Mouse (Mus musculus) midbrain, embryonic 11.5 days (tissue): Measurements from ENCODE around the gene Rcc1. TPM values are rescaled to one million over a fixed set of nuclear protein-coding genes. Genes with fewer than 3 reads are reported as not detected.

ENCODE experiments used
- ATAC-seq: fragments of 200-750 bp; cut with Nextera tagmentation; 2 replicates; pipeline ENCODE4 v1.8.0; 2017; ENCODE audit warnings: moderate TSS enrichment, moderate library complexity; ENCODE audit not compliant: low FRiP score
- DNase-seq: peaks from one replicate; pipeline ENCODE4 v3.0.0; 2015; ENCODE audit warnings: low spot score; ENCODE audit errors: missing footprints
- H3K27ac ChIP-seq: fragments of 300-500 bp; sonication (generic); 2 replicates; pipeline ENCODE4 v1.5.1; 2014; ENCODE audit warnings: low read depth, low read length
- H3K27me3 ChIP-seq: fragments of 300-500 bp; sonication (generic); 2 replicates; pipeline ENCODE4 v1.6.1; 2014; ENCODE audit warnings: mild to moderate bottlenecking, low read length, moderate library complexity, mixed read lengths; ENCODE audit not compliant: control insufficient read depth, insufficient read depth
- H3K36me3 ChIP-seq: fragments of 300-500 bp; sonication (generic); 2 replicates; pipeline ENCODE4 v1.6.1; 2014; ENCODE audit warnings: mild to moderate bottlenecking, low read length, moderate library complexity, mixed read lengths; ENCODE audit not compliant: control insufficient read depth, insufficient read depth
- H3K4me1 ChIP-seq: fragments of 300-500 bp; sonication (generic); 2 replicates; pipeline ENCODE4 v1.6.1; 2014; ENCODE audit warnings: low read length; ENCODE audit not compliant: control insufficient read depth, insufficient read depth
- H3K4me2 ChIP-seq: fragments of 300-500 bp; sonication (generic); 2 replicates; pipeline ENCODE4 v1.6.1; 2014; ENCODE audit warnings: mild to moderate bottlenecking, moderate library complexity
- H3K4me3 ChIP-seq: fragments of 300-500 bp; sonication (generic); 2 replicates; pipeline ENCODE4 v1.5.1; 2014; ENCODE audit warnings: low read depth, low read length
- H3K9ac ChIP-seq: fragments of 300-500 bp; sonication (generic); 2 replicates; pipeline ENCODE4 v1.6.1; 2014; ENCODE audit warnings: low read length
- H3K9me3 ChIP-seq: fragments of 300-500 bp; sonication (generic); 2 replicates; pipeline ENCODE4 v1.6.1; 2016; ENCODE audit warnings: low read length; ENCODE audit not compliant: control insufficient read depth
- WGBS: fragments of 180-500 bp; shearing (Covaris S2); extraction: QIAGEN DNeasy Blood & Tissue Kit; methylation state at CpG from one replicate; pipeline ENCODE4 v1.1.7; 2014; 5-methylcytosine and 5-hydroxymethylcytosine counted together
- polyA plus RNA-seq: library from polyadenylated mRNA; unstranded; fragments of >200 nt; fragmentation: Nextera tagmentation; extraction: Ambion mirVana; gene quantifications from 2 replicates; pipeline ENCODE4 v1.2.1, GENCODE M21; 2014

Gene Rcc1
- polyA plus RNA-seq, 1 experiment from 2014 or later: 70.3 TPM

GRCm38 (mm10) chr4:132350123-132350740 is 3.2 kb downstream of the Rcc1 start:
- H3K27ac ChIP-seq: no peak overlapping the region
- DNase-seq: peak; percentile 53
- H3K9me3 ChIP-seq: no peaks in the 10 kb centered on the region
- no peaks in the 10 kb centered on the region for H3K27me3 ChIP-seq
- no peak overlapping the region for H3K4me2 ChIP-seq
- H3K9ac ChIP-seq: no peak overlapping the region
- H3K4me1 ChIP-seq: peaks cover 9% of the 10 kb centered on the region
- no peak overlapping the region for H3K4me3 ChIP-seq
- 0 out of 2 replicates have a peak, but pooled peaks cover 3% of the 10 kb centered on the region for H3K36me3 ChIP-seq
- WGBS: 35% methylated on average over 2 of the region's 2 CpGs
- no peak for ATAC-seq

GRCm38 (mm10) chr4:132349495-132350122 is 3.8 kb downstream of the Rcc1 start:
- DNase-seq: no peak
- ATAC-seq: no peak
- no peak overlapping the region for H3K4me3 ChIP-seq
- H3K9ac ChIP-seq: no peak overlapping the region
- 0 out of 2 replicates have a peak, but pooled peaks cover 3% of the 10 kb centered on the region for H3K36me3 ChIP-seq
- H3K9me3 ChIP-seq: no peaks in the 10 kb centered on the region
- H3K27ac ChIP-seq: no peak overlapping the region
- peaks cover 12% of the 10 kb centered on the region for H3K4me1 ChIP-seq
- H3K27me3 ChIP-seq: no peaks in the 10 kb centered on the region
- H3K4me2 ChIP-seq: no peak overlapping the region
- WGBS: 63% methylated on average over 3 of the region's 3 CpGs

- Histone ChIP-seq H3K4me2 (no peak overlapping the region), H3K27ac (no peak overlapping the region), H3K27me3 (no peaks in the 10 kb centered on the region), H3K9ac (no peak overlapping the region), H3K9me3 (no peaks in the 10 kb centered on the region), H3K36me3 (0 out of 2 replicates have a peak, but pooled peaks cover 3% of the 10 kb centered on the region), H3K4me1 (peaks cover 18% of the 10 kb centered on the region), H3K4me3 (no peak overlapping the region)
- DNase-seq: no peak
- ATAC-seq: no peak
- 54% methylated on average over 3 of the region's 3 CpGs for WGBS
These were observed 6.7 kb downstream of the Rcc1 start for GRCm38 (mm10) chr4:132346661-132347060.

- H3K9ac ChIP-seq: no peak overlapping the region
- ATAC-seq (no peak), DNase-seq (no peak)
- H3K27me3 ChIP-seq: no peaks in the 10 kb centered on the region
- no peak overlapping the region for H3K4me3 ChIP-seq
- H3K4me1 ChIP-seq: peaks cover 18% of the 10 kb centered on the region
- H3K36me3 ChIP-seq: 0 out of 2 replicates have a peak, but pooled peaks cover 3% of the 10 kb centered on the region
- WGBS: 83% methylated on average over 4 of the region's 4 CpGs
- H3K27ac ChIP-seq: no peak overlapping the region
- H3K4me2 ChIP-seq: no peak overlapping the region
- no peaks in the 10 kb centered on the region for H3K9me3 ChIP-seq
These were observed 7.1 kb downstream of the Rcc1 start for GRCm38 (mm10) chr4:132346261-132346660.

- H3K9me3 ChIP-seq: no peaks in the 10 kb centered on the region
- no peak overlapping the region for H3K4me2 ChIP-seq
- peaks cover 18% of the 10 kb centered on the region for H3K4me1 ChIP-seq
- no peak for DNase-seq
- 0 out of 2 replicates have a peak, but pooled peaks cover under 1% of the 10 kb centered on the region for H3K36me3 ChIP-seq
- WGBS: 46% methylated on average over 5 of the region's 5 CpGs
- no peaks in the 10 kb centered on the region for H3K27me3 ChIP-seq
- H3K9ac ChIP-seq: no peak overlapping the region
- peak; percentile 13; the same call in 1 of the 2 replicates for ATAC-seq
- no peak overlapping the region for H3K4me3 ChIP-seq
- no peak overlapping the region for H3K27ac ChIP-seq
These were observed 7.6 kb downstream of the Rcc1 start for GRCm38 (mm10) chr4:132345843-132346212.

GRCm38 (mm10) chr4:132345135-132345842 is 8.1 kb downstream of the Rcc1 start:
- WGBS: under 1% methylated on average over 70 of the region's 83 CpGs
- H3K4me1 ChIP-seq: peaks cover 18% of the 10 kb centered on the region
- peak overlapping the region; percentile 87 for H3K4me2 ChIP-seq
- no peaks in the 10 kb centered on the region for H3K27me3 ChIP-seq
- ATAC-seq (peak; percentile 88), DNase-seq (peak; percentile 100)
- H3K4me3 ChIP-seq: peak overlapping the region; percentile 81
- no peaks in the 10 kb centered on the region for H3K36me3 ChIP-seq
- no peaks in the 10 kb centered on the region for H3K9me3 ChIP-seq
- H3K27ac ChIP-seq: no peak overlapping the region
- peak overlapping the region; percentile 87 for H3K9ac ChIP-seq

GRCm38 (mm10) chr4:132344403-132345134 is 8.8 kb downstream of the Rcc1 start:
- peaks cover 18% of the 10 kb centered on the region for H3K4me1 ChIP-seq
- H3K4me2 ChIP-seq: peak overlapping the region; percentile 87
- 10% methylated on average over 13 of the region's 13 CpGs for WGBS
- peak overlapping the region; percentile 81 for H3K4me3 ChIP-seq
- no peak overlapping the region for H3K27ac ChIP-seq
- H3K9ac ChIP-seq: peak overlapping the region; percentile 87
- peak; percentile 3; the same call in 1 of the 2 replicates for ATAC-seq
- H3K27me3 ChIP-seq: no peaks in the 10 kb centered on the region
- no peak for DNase-seq
- no peaks in the 10 kb centered on the region for H3K9me3 ChIP-seq
- peaks cover under 1% of the 10 kb centered on the region; the same call in 1 of the 2 replicates for H3K36me3 ChIP-seq

- Histone ChIP-seq H3K9ac (no peak overlapping the region), H3K4me1 (peaks cover 15% of the 10 kb centered on the region), H3K36me3 (peaks cover 13% of the 10 kb centered on the region; the same call in 1 of the 2 replicates), H3K4me3 (no peak overlapping the region), H3K9me3 (no peaks in the 10 kb centered on the region), H3K4me2 (no peak overlapping the region), H3K27me3 (no peaks in the 10 kb centered on the region), H3K27ac (no peak overlapping the region)
- ATAC-seq (no peak), DNase-seq (no peak)
- WGBS: 77% methylated on average over 3 of the region's 3 CpGs
These were observed 12.0 kb downstream of the Rcc1 start for GRCm38 (mm10) chr4:132341451-132341850.
